25 mouse cellular contexts compared by ENCODE assay signal in genomic region chr10:111771010-111771409, GRCm38 (mm10).
DNase-seq lines count a peak whose midpoint lies in the region; ATAC-seq lines count a peak whose summit lies in the region.
"Had no signal": no experiment of that assay in that cellular context is flagged by ENCODE, and none has a peak within 500 bp of the region (broad histone marks: within the 10 kb centered on the region; RNA-seq: fewer than 3 reads in every experiment).

No protein-coding gene starts in this region.

- 27% methylated on average over 4 of the region's 4 CpGs for WGBS in heart, embryonic 12.5 days
- WGBS in heart, embryonic 10.5 days = 41% methylated on average over 4 of the region's 4 CpGs
- 28% methylated on average over 4 of the region's 4 CpGs for WGBS in kidney, embryonic 15.5 days

- H3K27me3 ChIP-seq in heart, embryonic 12.5 days (replicated peaks) = no peaks in the 10 kb centered on the region
- no peaks in the 10 kb centered on the region for H3K27me3 ChIP-seq in heart, embryonic 10.5 days (ENCODE audit: insufficient read depth, poor library complexity, severe bottlenecking)
- no peaks in the 10 kb centered on the region for H3K27me3 ChIP-seq in kidney, embryonic 15.5 days
- H3K27me3 ChIP-seq: embryonic facial prominence, embryonic 15.5 days; hindbrain, embryonic 15.5 days had no signal

- peak; percentile 37 for DNase-seq in adrenal gland, postnatal 10 days
- no peak for DNase-seq in adrenal gland, postnatal 25 days
- no peak for DNase-seq in heart, embryonic 10.5 days (ENCODE audit: low spot score)
- DNase-seq in kidney, adult 9 months = no peak
- DNase-seq in heart, postnatal 14 days = peak; percentile 11 to 30
- no peak for DNase-seq in left cerebral cortex, adult 8-10 months (ENCODE audit: low spot score in 2 of 2)
- DNase-seq: adrenal gland, postnatal 36 days; B cell, adult 2 months; cerebellum, adult 2 months; cerebellum, postnatal 10 days; embryo, embryonic 11 days; gastrocnemius, adult 2 months; gastrocnemius, postnatal 25 days; kidney, adult 8-10 months had no signal

- ATAC-seq in heart, embryonic 12.5 days (ENCODE audit: insufficient number of reproducible peaks, low FRiP score) = no peak; the same call in 1 of the 2 replicates
- ATAC-seq in kidney, embryonic 15.5 days (replicated peaks; ENCODE audit: low FRiP score) = 0 out of 2 replicates have a peak, but pooled peaks have one; percentile 12
- ATAC-seq: CD4-positive, CD25-positive, alpha-beta regulatory T cell, adult 4 months; forebrain, embryonic 14.5 days; intestine, embryonic 16.5 days had no signal

- intact Hi-C loops in heart, postnatal 14 days (cut with DNase I) = loop anchor here (5.0 kb wide), 1 partner anchor 264 kb away; the partner anchor contains the start of gene Phlda1

- H3K9ac ChIP-seq in heart, embryonic 12.5 days = no peak overlapping the region
- no peak overlapping the region for H3K9ac ChIP-seq in kidney, embryonic 15.5 days
- H3K9ac ChIP-seq: embryonic facial prominence, embryonic 15.5 days; hindbrain, embryonic 15.5 days had no signal

- H3K4me1 ChIP-seq in heart, embryonic 12.5 days (replicated peaks) = peaks cover 17% of the 10 kb centered on the region
- H3K4me1 ChIP-seq in heart, embryonic 10.5 days = peaks cover 15% of the 10 kb centered on the region; the same call in 1 of the 2 replicates
- H3K4me1 ChIP-seq in kidney, embryonic 15.5 days = peaks cover 10% of the 10 kb centered on the region; the same call in 1 of the 2 replicates
- H3K4me1 ChIP-seq: forebrain, embryonic 10.5 days; hindbrain, embryonic 10.5 days; hindbrain, embryonic 15.5 days had no signal

- H3K4me3 ChIP-seq in heart, embryonic 12.5 days = no peak overlapping the region
- H3K4me3 ChIP-seq in heart, embryonic 10.5 days = no peak overlapping the region
- no peak overlapping the region for H3K4me3 ChIP-seq in kidney, embryonic 15.5 days (replicated peaks)
- H3K4me3 ChIP-seq: embryonic facial prominence, embryonic 15.5 days; erythroblast, embryonic 14.5 days; forebrain, embryonic 10.5 days; gastrocnemius, adult 2 months; hindbrain, embryonic 10.5 days; hindbrain, embryonic 15.5 days had no signal

- H3K4me2 ChIP-seq in heart, embryonic 12.5 days = no peak overlapping the region
- no peak overlapping the region for H3K4me2 ChIP-seq in kidney, embryonic 15.5 days
- H3K4me2 ChIP-seq: embryonic facial prominence, embryonic 15.5 days; hindbrain, embryonic 15.5 days had no signal

- peak overlapping the region; percentile 51; the same call in 1 of the 2 replicates for H3K27ac ChIP-seq in heart, embryonic 12.5 days (ENCODE audit: poor library complexity, severe bottlenecking)
- H3K27ac ChIP-seq in heart, embryonic 10.5 days = no peak overlapping the region
- no peak overlapping the region for H3K27ac ChIP-seq in kidney, embryonic 15.5 days
- H3K27ac ChIP-seq: embryonic facial prominence, embryonic 15.5 days; forebrain, embryonic 10.5 days; gastrocnemius, adult 2 months; hindbrain, embryonic 10.5 days; hindbrain, embryonic 15.5 days had no signal

- H3K36me3 ChIP-seq in heart, embryonic 12.5 days = no peaks in the 10 kb centered on the region
- H3K36me3 ChIP-seq in heart, embryonic 10.5 days = no peaks in the 10 kb centered on the region
- H3K36me3 ChIP-seq in kidney, embryonic 15.5 days = no peaks in the 10 kb centered on the region
- H3K36me3 ChIP-seq: embryonic facial prominence, embryonic 15.5 days; forebrain, embryonic 10.5 days; G1E; hindbrain, embryonic 10.5 days; hindbrain, embryonic 15.5 days had no signal

- no peaks in the 10 kb centered on the region for H3K9me3 ChIP-seq in heart, embryonic 12.5 days (replicated peaks)
- H3K9me3 ChIP-seq in heart, embryonic 10.5 days = no peaks in the 10 kb centered on the region
- no peaks in the 10 kb centered on the region for H3K9me3 ChIP-seq in kidney, embryonic 15.5 days (replicated peaks)
- H3K9me3 ChIP-seq: embryonic facial prominence, embryonic 15.5 days; forebrain, embryonic 10.5 days; G1E; hindbrain, embryonic 10.5 days; hindbrain, embryonic 15.5 days had no signal

Comparison
In these comparisons a context has a peak if more than half of its experiments do, and no peak if none do; other contexts are left out.
1. DNase-seq: peak in adrenal gland, postnatal 10 days (single experiment) and heart, postnatal 14 days (2 of 2); none in adrenal gland, postnatal 25 days (single experiment), heart, embryonic 10.5 days (single experiment), kidney, adult 9 months (single experiment) and left cerebral cortex, adult 8-10 months (0 of 2).